Mouse (Mus musculus) bone marrow macrophage, adult 2 months (primary cell): ENCODE measurements around the gene Zic5. TPM values are rescaled to one million over a fixed set of nuclear protein-coding genes. Genes with fewer than 3 reads are reported as not detected.

ENCODE experiments used
- H3K27ac ChIP-seq: 2 replicates; pipeline ENCODE4 v1.5.1; 2012; ENCODE audit warnings: low read depth, low read length; ENCODE audit not compliant: insufficient read depth
- H3K4me1 ChIP-seq: 2 replicates; pipeline ENCODE4 v1.6.1; 2012; ENCODE audit warnings: low read length; ENCODE audit not compliant: control insufficient read depth, insufficient read depth
- H3K4me3 ChIP-seq: 2 replicates; pipeline ENCODE4 v1.5.1; 2012; ENCODE audit warnings: mild to moderate bottlenecking, low read length, moderate library complexity; ENCODE audit not compliant: insufficient read depth
- CTCF ChIP-seq: IDR thresholded peaks from 2 replicates; pipeline ENCODE4 v1.5.1; 2012; ENCODE audit warnings: low read depth, mild to moderate bottlenecking, low read length, moderate library complexity
- POLR2A ChIP-seq: IDR thresholded peaks from 2 replicates; pipeline ENCODE4 v1.6.1; 2012; ENCODE audit warnings: mild to moderate bottlenecking, low read depth, low read length, borderline replicate concordance
- polyA plus RNA-seq: library from polyadenylated mRNA; stranded (reverse); fragments of >200 nt; gene quantifications from 2 replicates; pipeline ENCODE4 v1.2.4, GENCODE M21; 2012; ENCODE audit not compliant: missing spikeins, insufficient read depth, insufficient read length

Zic5 gene
- not detected in 2 replicates for polyA plus RNA-seq

- TF ChIP-seq POLR2A (no peak), CTCF (no peak)
- peak within 1 kb of the TSS; percentile 57 for H3K4me3 ChIP-seq
Measured at GRCm38 (mm10) chr14:122464763-122465741, at the start of gene Zic5. TSS of gene Zic5 (minus strand) at chr14:122465677.

GRCm38 (mm10) chr14:122513511-122514036, 48.1 kb upstream of the Zic5 start:
- Histone ChIP-seq H3K4me3 (no peak overlapping the region), H3K27ac (no peak overlapping the region), H3K4me1 (no peaks in the 10 kb centered on the region)
- no peak for TF ChIP-seq POLR2A

More at GRCm38 (mm10) chr14:122464763-122465741, at the start of gene Zic5:
- Histone ChIP-seq H3K4me1 (no peaks in the 10 kb centered on the region), H3K27ac (no peak within 1 kb of the TSS)

GRCm38 (mm10) chr14:122511519-122511918, 46.0 kb upstream of the Zic5 start:
- TF ChIP-seq CTCF (no peak), POLR2A (no peak)
- H3K4me1 ChIP-seq = no peaks in the 10 kb centered on the region
- H3K4me3 ChIP-seq = no peak overlapping the region
- no peak overlapping the region for H3K27ac ChIP-seq

GRCm38 (mm10) chr14:122509058-122509457, 43.6 kb upstream of the Zic5 start:
- H3K4me3 ChIP-seq = no peak overlapping the region
- no peaks in the 10 kb centered on the region for H3K4me1 ChIP-seq
- no peak for TF ChIP-seq POLR2A
- no peak for TF ChIP-seq CTCF
- H3K27ac ChIP-seq = no peak overlapping the region

- TF ChIP-seq POLR2A (no peak), CTCF (no peak)
- Histone ChIP-seq H3K27ac (no peak overlapping the region), H3K4me1 (no peaks in the 10 kb centered on the region), H3K4me3 (no peak overlapping the region)
Measured at GRCm38 (mm10) chr14:122492015-122492414, 26.5 kb upstream of the Zic5 start.

GRCm38 (mm10) chr14:122491521-122491920, 26.0 kb upstream of the Zic5 start:
- Histone ChIP-seq H3K4me1 (no peaks in the 10 kb centered on the region), H3K4me3 (no peak overlapping the region), H3K27ac (no peak overlapping the region)
- TF ChIP-seq POLR2A (no peak), CTCF (no peak)

GRCm38 (mm10) chr14:122490441-122491328, 25.2 kb upstream of the Zic5 start, which contains the start of gene Gm10837:
TSS of gene Gm10837 (plus strand) at chr14:122490586.
- Histone ChIP-seq H3K27ac (no peak within 1 kb of the TSS), H3K4me1 (no peaks in the 10 kb centered on the region), H3K4me3 (0 out of 2 replicates have a peak within 1 kb of the TSS, but pooled peaks have one; percentile 3)
- TF ChIP-seq POLR2A = no peak
- no peak for TF ChIP-seq CTCF

GRCm38 (mm10) chr14:122489686-122490414, 24.4 kb upstream of the Zic5 start:
- no peak overlapping the region for H3K4me3 ChIP-seq
- TF ChIP-seq CTCF (no peak), POLR2A (no peak)
- H3K4me1 ChIP-seq = no peaks in the 10 kb centered on the region
- H3K27ac ChIP-seq = no peak overlapping the region

GRCm38 (mm10) chr14:122489041-122489440, 23.6 kb upstream of the Zic5 start:
- Histone ChIP-seq H3K4me3 (no peak overlapping the region), H3K27ac (no peak overlapping the region), H3K4me1 (no peaks in the 10 kb centered on the region)
- TF ChIP-seq POLR2A = no peak
- TF ChIP-seq CTCF = no peak
